Mouse (Mus musculus) kidney, embryonic 14.5 days (tissue): ENCODE measurements around the gene Myh9. TPM values are rescaled to one million over a fixed set of nuclear protein-coding genes. Genes with fewer than 3 reads are reported as not detected.
A peak's percentile ranks its signal among the peaks of the same experiment; 100 is the strongest.

Source experiments
- ATAC-seq: fragments of 200-750 bp; cut with Nextera tagmentation; 2 replicates; pipeline ENCODE4 v1.8.0; 2017; ENCODE audit warnings: moderate number of reproducible peaks, mild to moderate bottlenecking, moderate TSS enrichment, moderate library complexity; ENCODE audit not compliant: low FRiP score, low TSS enrichment
- H3K27ac ChIP-seq: fragments of 300-500 bp; sonication (generic); 2 replicates; pipeline ENCODE4 v1.5.1; 2014; ENCODE audit warnings: low read depth, mild to moderate bottlenecking, low read length, moderate library complexity, mixed read lengths
- H3K27me3 ChIP-seq: fragments of 300-500 bp; sonication (generic); 2 replicates; pipeline ENCODE4 v1.6.1; 2014; ENCODE audit warnings: mild to moderate bottlenecking, low read length; ENCODE audit not compliant: control insufficient read depth, insufficient read depth
- H3K36me3 ChIP-seq: fragments of 300-500 bp; sonication (generic); 2 replicates; pipeline ENCODE4 v1.6.1; 2014; ENCODE audit warnings: low read length, mixed read lengths; ENCODE audit not compliant: control insufficient read depth, insufficient read depth
- H3K4me1 ChIP-seq: fragments of 300-500 bp; sonication (generic); 2 replicates; pipeline ENCODE4 v1.6.1; 2014; ENCODE audit warnings: low read length, mixed read lengths; ENCODE audit not compliant: control insufficient read depth, insufficient read depth
- H3K4me2 ChIP-seq: fragments of 300-500 bp; sonication (generic); replicated peaks from 2 replicates; pipeline ENCODE4 v1.6.1; 2014; ENCODE audit warnings: low read depth, mild to moderate bottlenecking, low read length
- H3K4me3 ChIP-seq: fragments of 300-500 bp; sonication (generic); 2 replicates; pipeline ENCODE4 v1.5.1; 2014; ENCODE audit warnings: mild to moderate bottlenecking, low read length
- H3K9ac ChIP-seq: fragments of 300-500 bp; sonication (generic); 2 replicates; pipeline ENCODE4 v1.6.1; 2014; ENCODE audit warnings: low read depth, mild to moderate bottlenecking, low read length, moderate library complexity
- H3K9me3 ChIP-seq: fragments of 300-500 bp; sonication (generic); 2 replicates; pipeline ENCODE4 v1.6.1; 2016; ENCODE audit warnings: low read length; ENCODE audit not compliant: control insufficient read depth
- WGBS: fragments of 180-500 bp; shearing (Covaris S2); extraction: QIAGEN DNeasy Blood & Tissue Kit; methylation state at CpG from one replicate; pipeline ENCODE4 v1.1.7; 2014; 5-methylcytosine and 5-hydroxymethylcytosine counted together
- polyA plus RNA-seq: library from polyadenylated mRNA; unstranded; fragments of >200 nt; fragmentation: Nextera tagmentation; extraction: Ambion mirVana; gene quantifications from 2 replicates; pipeline ENCODE4 v1.2.1, GENCODE M21; 2014

The Myh9 gene
- polyA plus RNA-seq, 1 experiment from 2014 or later = 72.3 TPM

DNA sequence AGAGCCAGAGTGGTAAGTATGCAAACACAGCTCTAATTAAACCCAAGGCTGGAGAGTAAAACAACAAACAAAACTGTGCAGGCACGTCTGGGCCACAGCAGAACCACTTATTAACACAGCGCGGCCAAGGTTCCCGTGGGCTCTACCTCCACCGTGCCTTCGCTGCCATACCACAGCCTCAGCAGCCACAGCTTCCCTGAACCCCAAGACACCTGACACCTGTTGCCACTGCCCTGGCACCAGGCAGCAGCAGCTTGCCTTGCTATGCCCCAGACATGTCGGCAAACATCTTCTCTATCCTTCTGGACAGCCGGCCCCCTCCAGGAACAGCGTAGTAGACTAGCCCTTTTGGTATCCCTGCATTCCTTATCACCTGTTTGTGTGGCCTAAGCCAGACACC lies 37.0 kb downstream of the Myh9 start:
- H3K4me2 ChIP-seq = no peak overlapping the region
- H3K4me1 ChIP-seq = peaks cover 8% of the 10 kb centered on the region
- H3K4me3 ChIP-seq = no peak overlapping the region
- H3K36me3 ChIP-seq = peaks cover 89% of the 10 kb centered on the region
- WGBS = 81% methylated on average over 9 of the region's 9 CpGs
- no peaks in the 10 kb centered on the region for H3K27me3 ChIP-seq
- no peak overlapping the region for H3K9ac ChIP-seq
- no peak overlapping the region for H3K27ac ChIP-seq
- H3K9me3 ChIP-seq = no peaks in the 10 kb centered on the region
- ATAC-seq = no peak

DNA sequence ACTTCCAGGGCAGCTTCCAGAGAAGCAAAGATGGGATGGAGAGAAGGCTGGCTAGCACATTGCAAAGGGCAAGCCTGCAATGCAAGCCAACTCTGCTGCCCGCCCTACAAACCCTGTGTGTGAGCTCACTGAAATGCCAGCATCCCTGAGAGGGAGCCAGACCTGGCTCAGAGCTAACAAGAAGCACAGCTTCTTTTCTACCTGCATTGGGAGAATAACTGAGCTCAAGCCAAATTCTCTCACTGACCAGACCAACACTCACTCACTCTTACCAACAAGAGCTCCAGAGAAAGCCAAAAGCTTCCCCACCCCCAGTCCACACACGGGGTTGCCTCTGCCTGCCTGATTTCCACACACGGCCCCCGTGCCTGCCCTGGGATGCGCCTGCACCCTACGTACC lies 37.5 kb downstream of the Myh9 start:
- 88% methylated on average over 6 of the region's 6 CpGs for WGBS
- Histone ChIP-seq H3K36me3 (peaks cover 88% of the 10 kb centered on the region), H3K4me1 (peaks cover 13% of the 10 kb centered on the region), H3K27ac (no peak overlapping the region), H3K9me3 (no peaks in the 10 kb centered on the region), H3K27me3 (no peaks in the 10 kb centered on the region), H3K4me2 (no peak overlapping the region), H3K4me3 (no peak overlapping the region), H3K9ac (no peak overlapping the region)
- ATAC-seq = no peak

DNA sequence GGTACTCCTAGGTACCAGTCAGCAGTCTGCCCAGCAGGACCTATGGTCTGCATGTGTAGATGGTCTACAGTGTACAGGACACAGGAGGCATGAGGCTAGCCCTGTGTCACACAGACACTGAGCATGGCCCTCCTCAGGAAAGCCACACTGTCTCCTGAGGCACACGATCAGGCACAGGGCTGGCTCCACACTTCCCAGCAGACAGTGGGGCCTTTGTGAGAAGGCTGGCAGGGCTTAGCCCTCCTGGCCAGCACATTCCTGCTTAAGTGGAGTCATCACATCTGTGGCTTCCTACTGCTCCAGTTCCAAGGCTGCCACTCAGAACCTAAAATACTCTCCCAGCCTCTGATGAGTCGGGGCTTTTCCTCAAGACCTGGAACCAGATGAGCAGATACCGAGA lies 38.2 kb downstream of the Myh9 start:
- H3K4me2 ChIP-seq = no peak overlapping the region
- peaks cover 82% of the 10 kb centered on the region for H3K36me3 ChIP-seq
- peaks cover 20% of the 10 kb centered on the region for H3K4me1 ChIP-seq
- no peaks in the 10 kb centered on the region for H3K27me3 ChIP-seq
- WGBS = 86% methylated on average over 3 of the region's 3 CpGs
- no peak overlapping the region for H3K4me3 ChIP-seq
- H3K27ac ChIP-seq = no peak overlapping the region
- no peaks in the 10 kb centered on the region for H3K9me3 ChIP-seq
- H3K9ac ChIP-seq = no peak overlapping the region
- ATAC-seq = no peak

DNA sequence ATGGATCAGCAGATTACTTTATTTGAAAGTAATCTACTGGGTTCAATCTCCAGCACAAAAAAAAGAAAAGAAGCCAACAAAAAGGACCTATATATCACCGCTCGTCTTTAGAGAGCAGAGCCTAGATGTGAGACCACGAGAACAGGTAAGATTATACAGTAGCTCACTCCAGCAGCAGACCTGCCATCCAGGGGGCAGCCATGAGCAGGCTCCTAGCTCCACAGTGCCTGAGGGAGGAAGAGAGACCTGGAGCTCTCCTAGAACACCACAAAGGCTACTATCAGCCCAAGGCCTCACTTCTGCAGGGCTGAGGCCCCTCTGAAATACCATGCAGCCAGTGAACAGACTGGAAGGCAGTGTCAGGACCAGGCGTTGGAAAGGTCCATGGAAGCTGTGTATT lies 39.0 kb downstream of the Myh9 start:
- Histone ChIP-seq H3K4me3 (no peak overlapping the region), H3K27ac (no peak overlapping the region), H3K36me3 (peaks cover 78% of the 10 kb centered on the region), H3K9ac (no peak overlapping the region), H3K4me2 (no peak overlapping the region), H3K27me3 (no peaks in the 10 kb centered on the region), H3K9me3 (no peaks in the 10 kb centered on the region), H3K4me1 (peaks cover 28% of the 10 kb centered on the region)
- no peak for ATAC-seq
- WGBS = 77% methylated on average over 4 of the region's 4 CpGs

DNA sequence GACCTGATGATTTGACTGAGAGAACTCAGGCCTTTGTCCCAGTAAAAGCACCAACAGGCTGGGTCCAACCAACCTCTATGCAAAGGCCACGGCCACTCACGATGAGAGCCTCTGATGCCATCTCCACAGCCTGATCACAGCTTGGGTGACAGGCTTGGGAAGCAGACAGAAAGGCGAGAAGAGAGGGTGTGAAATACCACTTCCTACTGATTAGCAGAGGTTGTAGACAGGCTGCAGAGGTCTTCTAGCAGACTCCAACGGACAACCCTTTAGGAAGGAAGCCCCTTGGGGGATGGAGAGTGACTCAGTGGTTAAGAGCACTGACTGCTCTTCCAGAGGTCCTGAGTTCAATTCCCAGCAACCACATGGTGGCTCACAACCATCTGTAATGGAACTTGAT lies 40.8 kb downstream of the Myh9 start:
- H3K4me3 ChIP-seq = no peak overlapping the region
- no peak overlapping the region for H3K9ac ChIP-seq
- H3K4me1 ChIP-seq = peaks cover 38% of the 10 kb centered on the region
- H3K27ac ChIP-seq = peak overlapping the region; percentile 94
- H3K36me3 ChIP-seq = peaks cover 71% of the 10 kb centered on the region
- no peaks in the 10 kb centered on the region for H3K9me3 ChIP-seq
- H3K27me3 ChIP-seq = no peaks in the 10 kb centered on the region
- 23% methylated on average over 4 of the region's 4 CpGs for WGBS
- no peak overlapping the region for H3K4me2 ChIP-seq
- no peak for ATAC-seq

DNA sequence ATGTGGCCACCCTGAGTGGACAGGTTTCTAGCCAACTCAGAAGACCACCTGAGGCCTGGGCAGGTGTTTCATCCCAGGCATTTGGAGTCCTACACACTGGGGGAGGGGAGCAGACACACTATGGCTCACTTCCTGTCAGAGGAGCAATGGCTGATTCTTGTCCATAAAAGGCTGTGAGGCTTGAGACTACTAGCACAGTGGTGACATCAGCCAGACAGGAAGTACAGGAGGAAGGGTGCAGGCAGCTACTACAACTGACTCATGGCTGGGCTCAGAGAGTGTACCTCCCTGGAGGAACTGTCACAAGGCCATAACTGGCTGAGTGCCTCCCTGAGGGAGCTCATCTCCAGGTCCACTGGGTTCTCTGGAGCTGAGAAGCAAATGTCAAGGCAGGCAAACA lies 41.5 kb downstream of the Myh9 start:
- peak; percentile 54 for ATAC-seq
- Histone ChIP-seq H3K4me1 (peaks cover 38% of the 10 kb centered on the region), H3K27ac (peak overlapping the region; percentile 94), H3K4me3 (no peak overlapping the region), H3K4me2 (no peak overlapping the region), H3K36me3 (peaks cover 71% of the 10 kb centered on the region), H3K9ac (no peak overlapping the region), H3K9me3 (no peaks in the 10 kb centered on the region), H3K27me3 (no peaks in the 10 kb centered on the region)

DNA sequence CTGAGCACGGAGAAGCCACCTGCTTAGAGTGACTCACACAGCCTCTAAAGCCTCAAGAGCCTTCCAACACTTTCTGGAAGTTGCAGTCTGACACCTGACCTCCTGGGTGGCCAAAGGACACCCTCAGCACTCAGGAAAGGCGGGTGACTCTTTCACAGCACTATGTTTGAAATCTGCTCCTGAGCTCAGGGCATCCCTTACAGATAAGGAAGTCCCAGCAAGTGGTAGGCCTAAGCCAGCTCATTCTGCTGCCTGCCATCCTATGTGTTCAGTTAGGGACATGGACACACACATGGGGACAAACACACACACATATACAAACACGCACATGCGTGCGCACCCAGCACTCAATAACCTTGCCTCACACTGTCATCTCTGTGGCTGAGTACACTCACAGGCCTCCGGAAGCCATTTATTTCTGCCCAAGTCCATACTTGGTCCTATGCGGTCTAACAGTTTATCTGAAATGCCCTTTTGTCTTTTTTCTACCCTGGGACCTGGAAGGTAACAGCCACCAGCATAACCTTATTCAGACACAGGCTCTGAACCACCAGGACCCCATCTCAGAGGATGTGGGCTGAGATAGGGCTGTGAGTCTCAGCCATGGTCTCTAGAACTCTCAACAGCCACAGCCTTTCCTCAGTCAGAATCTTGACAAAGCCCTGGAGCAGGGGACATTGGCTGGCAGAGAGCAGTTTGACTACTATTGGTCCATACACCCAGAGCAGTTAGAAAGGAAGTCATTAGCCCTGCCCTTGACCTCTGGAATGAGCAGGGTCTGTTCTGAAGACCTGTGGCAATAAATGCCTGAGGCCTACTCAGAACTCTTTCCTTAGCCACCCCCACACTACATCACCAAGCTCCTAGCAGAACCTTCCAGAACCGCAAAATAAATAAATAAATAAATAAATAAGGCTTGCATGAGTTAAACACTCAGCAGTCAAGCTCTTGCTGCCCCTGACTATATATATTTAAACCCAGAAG lies 42.2 kb downstream of the Myh9 start:
- peak overlapping the region; percentile 94 for H3K27ac ChIP-seq
- peak overlapping the region; percentile 42; the same call in 1 of the 2 replicates for H3K9ac ChIP-seq
- no peaks in the 10 kb centered on the region for H3K27me3 ChIP-seq
- peaks cover 38% of the 10 kb centered on the region for H3K4me1 ChIP-seq
- peaks cover 71% of the 10 kb centered on the region for H3K36me3 ChIP-seq
- H3K4me2 ChIP-seq = no peak overlapping the region
- no peak for ATAC-seq
- 79% methylated on average over 8 of the region's 8 CpGs for WGBS
- H3K9me3 ChIP-seq = no peaks in the 10 kb centered on the region
- no peak overlapping the region for H3K4me3 ChIP-seq

DNA sequence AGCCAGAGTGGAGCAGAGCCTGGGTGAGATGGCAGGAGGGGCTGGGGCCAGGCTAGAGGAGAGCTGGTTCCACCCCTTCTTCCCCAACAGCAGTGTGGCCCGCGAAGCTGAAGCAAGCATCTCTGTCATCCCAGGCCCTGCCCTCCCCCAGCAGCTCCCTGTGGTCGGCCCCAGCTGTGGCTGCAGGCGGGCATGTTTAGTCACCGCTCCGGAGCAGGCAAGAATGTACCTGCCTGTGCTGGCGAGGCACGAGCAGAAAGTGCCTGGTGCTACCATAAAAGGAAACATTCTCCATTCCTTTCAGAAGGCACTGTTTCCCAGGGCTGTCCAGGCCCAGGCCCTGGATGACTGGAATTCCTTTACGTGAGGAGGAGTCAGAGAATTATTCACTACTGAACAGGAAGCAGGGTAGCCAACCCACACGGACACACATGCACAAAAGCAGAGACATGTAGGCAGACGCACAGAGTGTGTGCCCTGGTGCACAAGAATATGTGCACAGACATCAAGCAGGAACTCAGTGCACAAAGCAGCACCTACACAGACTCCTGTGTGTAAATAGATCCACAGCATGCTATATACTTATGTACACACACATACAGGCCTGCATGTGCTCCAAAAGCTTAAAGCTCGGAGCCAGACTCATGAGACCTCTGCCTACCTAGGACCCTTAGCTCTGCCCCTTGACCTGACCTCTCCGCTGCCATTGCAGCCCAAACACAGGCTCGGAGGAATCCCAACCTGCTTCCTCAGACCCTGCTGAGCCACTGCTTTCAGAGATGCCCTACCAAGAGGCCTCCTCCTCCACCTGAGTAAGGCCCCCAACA lies 43.1 kb downstream of the Myh9 start:
- Histone ChIP-seq H3K4me3 (no peak overlapping the region), H3K4me1 (peaks cover 38% of the 10 kb centered on the region), H3K4me2 (no peak overlapping the region), H3K27me3 (no peaks in the 10 kb centered on the region), H3K36me3 (peaks cover 69% of the 10 kb centered on the region), H3K27ac (peak overlapping the region; percentile 94), H3K9ac (peak overlapping the region; percentile 42; the same call in 1 of the 2 replicates), H3K9me3 (no peaks in the 10 kb centered on the region)
- WGBS = 15% methylated on average over 14 of the region's 14 CpGs
- peak; percentile 68 for ATAC-seq
